Mouse (Mus musculus): ENCODE results near the gene Irgq.

DNA sequence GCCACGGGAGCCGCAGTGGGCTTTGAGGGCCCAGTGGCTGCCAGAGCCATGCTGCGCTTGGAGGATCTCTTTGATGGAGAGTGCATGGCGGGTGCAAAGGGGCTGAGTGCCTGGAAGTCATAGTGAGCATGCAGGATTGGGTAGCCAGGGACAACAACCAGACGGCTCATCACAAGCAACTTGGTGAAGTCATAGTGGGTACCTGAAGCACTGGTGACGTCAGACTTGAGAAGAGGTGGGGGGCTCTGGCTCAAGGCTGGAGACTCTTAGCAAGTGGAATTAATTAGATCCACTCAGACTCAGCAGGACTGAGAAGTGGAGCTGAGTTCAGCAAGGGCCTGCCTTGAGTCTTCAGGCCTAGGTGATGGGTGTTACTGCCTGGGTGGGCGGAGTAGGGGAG, 18.1 kb upstream of the Irgq start, which contains the start of gene AC161166.1:
- TF ChIP-seq CTCF (IDR thresholded peaks at IDR 0.05; ENCODE audit: low read depth) (no peak), EP300 (IDR thresholded peaks at IDR 0.05; ENCODE audit: low read depth) (no peak)

All from liver, embryonic 14.5 days (tissue).